Mouse (Mus musculus) lung, postnatal 36 days (tissue): ENCODE data around the gene Fan1.
A peak's percentile ranks its signal among the peaks of the same experiment; 100 is the strongest.

Experiments used
- DNase-seq: peaks from one replicate; pipeline ENCODE4 v3.0.0; 2022; ENCODE audit warnings: mixed read lengths

Gene Fan1

DNA sequence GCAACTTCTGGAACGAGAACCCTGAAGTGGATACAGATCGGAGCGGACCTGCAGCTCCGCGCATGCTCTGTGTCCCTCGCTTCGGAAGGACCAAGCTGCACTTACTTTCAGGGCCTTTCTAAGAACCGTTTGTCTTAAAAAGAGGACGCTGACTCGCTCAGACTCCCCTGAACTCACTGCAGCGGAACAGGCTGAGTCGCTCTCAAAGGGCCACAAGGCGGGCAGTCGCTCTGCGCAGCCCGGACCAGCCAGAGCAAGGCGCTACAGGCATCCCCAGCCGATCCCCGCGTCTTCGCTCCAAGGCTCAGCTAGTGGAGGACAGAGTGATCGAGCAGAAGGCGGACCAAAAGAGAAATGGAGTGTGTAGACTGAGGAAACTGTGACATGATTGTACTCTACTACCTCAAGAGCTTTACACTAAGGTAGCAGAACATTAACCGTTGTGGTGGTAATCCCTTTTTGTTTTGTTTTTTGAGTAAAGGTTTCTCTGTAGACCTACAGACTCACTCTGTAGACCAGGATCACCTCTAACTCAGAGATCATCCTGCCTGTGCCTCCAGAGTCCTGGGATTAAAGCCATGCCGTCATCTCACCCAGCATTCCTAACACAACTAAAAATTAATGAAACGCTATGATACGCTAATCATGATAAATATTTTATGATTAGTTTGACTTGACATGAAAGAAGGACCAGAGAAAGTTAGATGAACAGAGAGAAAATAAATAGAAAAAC is at the start of gene Fan1:
TSS of gene Fan1 (minus strand) at position 266 of the 733 bp plus-strand sequence.
- peak; percentile 90 for DNase-seq

DNA sequence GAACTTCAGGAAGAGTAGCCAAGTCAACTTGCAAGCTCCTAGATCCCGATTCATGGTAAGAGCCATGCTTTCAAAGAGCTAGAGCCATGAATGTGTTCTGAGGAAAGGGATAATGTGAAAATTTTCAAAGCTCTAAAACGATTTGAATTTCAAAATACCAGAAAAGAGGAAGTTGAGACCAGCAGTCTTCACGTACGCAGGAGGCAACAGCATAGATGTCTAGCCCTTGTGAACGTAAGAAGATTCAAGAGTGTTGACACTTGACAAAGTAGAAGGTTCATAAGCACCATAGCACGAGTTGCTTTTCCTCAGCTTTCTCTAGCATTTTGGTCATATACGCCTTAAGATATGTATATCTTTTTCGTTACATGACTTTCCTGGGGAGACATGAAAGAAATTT is 30.1 kb upstream of the Fan1 start:
- DNase-seq, result no peak

DNA sequence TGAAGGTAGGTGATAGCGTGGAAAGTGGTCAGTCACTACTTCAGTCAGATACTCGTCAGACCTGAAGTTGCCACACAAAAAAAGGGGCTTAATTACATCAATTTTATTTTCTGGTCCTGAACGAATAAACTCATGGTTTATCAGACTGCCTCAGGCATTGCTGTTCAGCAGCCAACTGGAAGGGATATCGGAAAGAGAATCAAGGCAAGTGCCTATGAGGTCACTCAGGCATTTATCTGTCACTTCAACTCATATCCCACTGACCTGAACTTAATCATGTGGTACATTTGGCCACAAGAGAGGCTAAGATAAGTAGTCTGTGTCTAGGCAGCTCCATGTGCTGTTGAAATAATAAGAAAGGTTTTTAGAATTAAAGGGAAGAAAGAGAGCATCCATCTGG is 28.6 kb upstream of the Fan1 start:
- no peak for DNase-seq

DNA sequence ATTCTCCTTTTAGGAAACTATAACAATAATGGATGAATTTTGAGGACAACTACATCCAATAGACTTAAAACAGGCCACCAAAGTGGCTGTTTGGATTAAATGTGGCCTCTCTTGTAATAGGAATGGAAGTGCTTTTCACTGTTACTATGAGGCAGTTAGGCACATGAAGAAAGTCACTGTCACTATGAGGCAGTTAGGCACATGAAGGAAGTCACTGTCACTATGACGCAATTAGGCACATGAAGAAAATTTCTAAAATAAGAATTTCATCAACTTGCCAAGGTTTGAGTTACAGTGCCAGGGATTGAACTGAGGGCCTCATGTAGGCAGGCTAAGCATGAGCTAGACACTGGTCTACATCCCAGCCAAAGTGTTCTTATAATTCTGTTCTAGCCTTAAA is 26.8 kb upstream of the Fan1 start:
- DNase-seq, result peak; percentile 4

DNA sequence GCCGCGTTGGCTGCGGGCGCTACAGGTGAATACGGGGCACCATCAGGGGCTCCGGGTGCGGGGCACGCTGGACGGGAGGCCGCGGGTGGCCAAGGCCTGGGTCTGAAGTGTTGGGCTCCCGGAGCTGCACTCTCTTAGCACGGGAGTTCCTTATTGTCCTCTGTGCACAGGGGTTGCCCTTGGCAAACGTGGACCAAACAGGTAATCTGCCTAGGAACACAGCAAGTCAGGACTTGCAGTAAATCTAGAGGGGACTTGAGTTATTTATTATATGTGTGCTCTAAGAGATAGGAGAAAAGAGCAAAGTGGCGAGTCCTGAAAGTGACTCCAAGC is 18.9 kb upstream of the Fan1 start:
- DNase-seq, result no peak

DNA sequence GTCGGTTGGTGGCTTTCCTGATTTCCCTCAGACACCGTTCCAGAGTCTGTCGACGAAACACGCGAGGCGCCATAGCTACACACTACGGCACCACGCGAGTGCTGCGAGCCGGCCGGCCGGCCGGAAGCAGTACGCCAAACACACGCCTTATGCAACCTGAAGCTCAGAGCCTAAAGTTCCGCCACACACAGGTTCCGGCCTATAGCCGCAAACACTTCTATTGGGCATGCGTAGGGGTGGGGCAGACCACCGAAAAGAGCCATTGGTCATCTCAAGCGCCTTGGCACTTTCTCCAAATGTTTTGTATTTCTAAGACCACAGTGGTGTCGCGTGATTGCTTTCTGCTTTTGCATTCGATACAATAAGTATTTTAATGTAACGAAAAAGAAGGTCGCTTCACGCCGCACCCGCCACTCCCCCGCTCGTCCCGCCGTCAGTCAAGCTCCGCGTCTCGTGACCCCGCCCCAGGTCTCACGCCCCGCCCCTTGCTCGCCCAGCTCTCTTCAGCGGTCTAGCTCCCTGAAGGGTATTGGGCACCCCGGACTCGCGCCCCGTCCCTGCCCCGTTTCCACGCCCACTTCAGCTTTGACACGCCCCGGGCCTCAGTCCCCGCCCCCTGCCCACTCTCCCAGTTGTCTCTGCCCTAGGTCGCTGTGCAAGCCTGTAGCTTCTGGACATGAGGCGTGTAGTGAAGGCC is 18.4 kb upstream of the Fan1 start, which contains the start of the genes Mphosph10 and Mcee:
TSS of gene Mphosph10 (minus strand) at position 147 of the 697 bp plus-strand sequence.
TSS of gene Mcee (plus strand) at position 486 of the 697 bp plus-strand sequence.
- peak; percentile 98 for DNase-seq

DNA sequence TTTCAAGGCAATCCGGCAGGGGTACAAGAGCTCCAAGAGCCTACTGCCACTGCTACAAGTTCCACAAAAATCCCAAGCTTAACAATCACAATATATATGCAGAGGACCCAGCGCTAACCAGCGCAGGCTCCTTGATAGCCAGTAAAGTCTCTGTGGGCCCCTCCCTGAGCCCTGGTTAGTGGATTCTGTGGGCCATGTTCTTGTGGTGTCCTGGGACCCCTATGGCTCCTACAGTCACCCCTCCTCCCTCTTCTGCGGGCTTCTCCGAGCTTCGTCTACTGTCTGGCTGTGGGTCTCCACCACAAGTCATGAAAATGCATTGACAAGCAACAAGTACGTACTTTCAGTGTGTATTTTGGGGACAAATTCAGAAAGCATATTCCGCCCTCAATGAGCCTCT is 17.6 kb upstream of the Fan1 start:
- no peak for DNase-seq

DNA sequence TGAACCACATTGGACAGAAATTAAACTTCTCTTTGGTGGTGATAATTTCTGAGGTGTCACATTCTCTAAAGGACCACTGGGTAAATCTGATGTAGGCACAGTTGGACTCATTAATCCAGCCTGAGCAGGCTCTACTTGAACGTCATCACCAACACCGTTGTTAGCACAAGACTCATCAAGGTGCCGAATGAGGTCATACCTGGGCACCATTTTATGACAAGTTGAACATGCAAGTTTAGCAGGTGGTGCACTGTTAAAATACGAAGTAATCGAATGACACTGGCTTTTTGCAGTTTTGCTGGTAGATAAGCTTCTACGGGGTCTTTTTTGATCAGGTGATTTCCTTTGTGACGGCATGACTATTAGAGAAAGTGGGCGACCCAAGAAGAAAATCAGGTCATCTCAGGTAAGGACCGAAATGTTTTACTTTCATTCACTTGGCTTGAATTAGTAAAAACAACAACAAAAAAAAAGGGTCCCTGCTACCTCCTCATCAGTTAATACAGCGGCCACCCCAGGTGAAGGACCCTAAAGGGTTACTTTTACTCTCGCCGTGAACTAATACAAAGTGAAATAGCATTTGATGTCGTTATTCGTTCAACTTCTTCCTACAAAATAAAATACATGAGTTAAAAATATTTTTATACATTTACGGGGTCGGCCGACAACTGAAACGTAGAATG is 607 bp downstream of the Fan1 start:
- DNase-seq, result no peak

DNA sequence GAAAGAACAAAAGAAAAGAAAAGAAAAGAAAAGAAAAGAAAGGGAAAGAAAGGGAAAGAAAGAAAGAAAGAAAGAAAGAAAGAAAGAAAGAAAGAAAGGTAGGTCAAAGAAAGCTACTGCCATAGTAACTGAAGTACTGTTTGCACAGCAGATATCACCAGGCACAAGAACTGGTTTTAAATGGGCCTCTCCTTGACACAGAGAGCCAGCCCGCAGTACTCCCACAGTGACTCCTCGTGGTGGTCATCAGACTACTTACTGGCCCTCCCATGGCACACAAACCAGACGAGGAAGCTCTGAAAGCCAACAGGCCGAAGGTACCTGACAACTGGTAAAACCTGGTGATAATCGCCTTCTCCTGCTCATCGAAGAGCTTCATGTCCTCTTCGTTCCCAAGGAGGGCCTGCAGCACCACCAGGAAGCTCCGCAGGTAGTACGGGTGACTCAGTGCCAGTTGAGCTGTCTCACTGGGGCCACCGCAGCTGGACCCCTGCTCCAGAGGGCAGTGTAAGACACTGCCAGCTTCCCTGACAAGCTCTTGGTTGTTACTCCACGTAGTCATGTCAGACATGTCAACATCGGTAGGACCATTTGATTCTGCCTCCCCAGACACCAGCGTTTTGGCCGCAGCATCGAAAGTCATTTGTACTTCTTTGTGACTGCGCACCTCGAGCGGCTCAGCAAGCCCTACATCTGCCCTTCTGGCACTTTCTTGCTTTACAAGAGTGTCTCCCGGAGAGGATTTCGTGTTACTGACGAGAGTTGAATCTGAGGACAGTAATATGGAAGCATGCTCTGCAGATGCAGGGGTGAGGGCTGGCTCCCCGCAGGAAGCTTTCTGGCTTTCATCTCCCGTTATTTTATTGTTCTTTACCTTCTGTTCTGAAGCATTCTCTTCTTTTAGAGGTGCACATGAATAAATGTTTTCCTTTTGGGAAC is 1.7 kb downstream of the Fan1 start:
- no peak for DNase-seq

DNA sequence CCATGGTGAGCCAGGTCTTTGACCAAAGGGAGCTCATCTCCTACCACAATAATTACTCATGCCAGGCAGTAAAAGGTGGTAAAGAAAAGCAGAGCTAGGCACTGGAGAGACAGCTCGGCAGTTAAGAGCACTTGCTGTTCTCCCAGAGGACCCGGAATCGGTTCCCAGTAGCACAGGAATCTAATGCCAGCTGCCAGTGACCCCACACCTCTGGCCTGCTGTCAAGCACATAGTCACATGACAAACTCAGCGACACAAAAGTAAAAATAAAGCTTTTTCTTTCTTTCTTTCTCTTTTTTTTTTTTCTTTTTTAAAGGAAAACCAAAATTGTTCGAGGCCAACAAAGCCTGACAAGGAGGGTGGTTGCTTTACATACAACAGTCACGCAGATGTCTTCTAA is 4.1 kb downstream of the Fan1 start:
- DNase-seq, result no peak

DNA sequence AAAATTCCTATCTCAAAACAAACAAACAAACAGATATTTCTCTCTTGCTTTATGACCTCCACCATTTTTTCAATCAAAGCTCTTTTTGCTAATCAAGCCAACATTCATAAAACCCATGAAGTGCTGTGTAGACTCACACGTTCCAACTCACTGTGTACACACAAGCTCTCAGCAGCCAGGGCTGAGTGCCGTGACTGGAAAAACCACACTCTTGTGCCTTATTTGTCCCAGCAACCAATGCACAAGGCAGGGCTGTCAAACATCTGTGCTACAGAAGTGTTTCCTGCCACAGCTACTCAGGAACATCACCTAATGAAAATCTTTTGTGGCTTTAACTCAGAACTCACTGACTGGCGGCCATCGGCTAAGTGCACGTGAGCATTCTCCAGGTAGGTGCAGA is 8.0 kb downstream of the Fan1 start:
- DNase-seq, result peak; percentile 68

DNA sequence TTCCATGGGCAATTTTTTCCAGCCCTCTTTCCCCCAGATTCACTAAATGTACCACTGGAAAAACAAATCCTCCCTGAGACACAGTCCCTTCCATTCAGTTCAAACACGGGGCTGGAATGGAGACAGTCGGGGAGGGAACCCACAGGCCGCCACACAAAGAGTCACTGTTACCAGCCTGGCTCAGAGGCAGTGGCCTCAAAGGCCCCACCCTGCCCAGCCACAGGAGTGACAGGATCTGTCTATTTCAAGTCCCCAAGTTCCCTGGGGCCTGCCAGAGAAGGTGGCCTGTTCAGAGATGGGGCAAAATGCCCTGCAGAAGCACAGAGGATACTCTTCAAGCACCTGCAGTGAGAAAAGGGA is 13.3 kb downstream of the Fan1 start:
- DNase-seq, result no peak

DNA sequence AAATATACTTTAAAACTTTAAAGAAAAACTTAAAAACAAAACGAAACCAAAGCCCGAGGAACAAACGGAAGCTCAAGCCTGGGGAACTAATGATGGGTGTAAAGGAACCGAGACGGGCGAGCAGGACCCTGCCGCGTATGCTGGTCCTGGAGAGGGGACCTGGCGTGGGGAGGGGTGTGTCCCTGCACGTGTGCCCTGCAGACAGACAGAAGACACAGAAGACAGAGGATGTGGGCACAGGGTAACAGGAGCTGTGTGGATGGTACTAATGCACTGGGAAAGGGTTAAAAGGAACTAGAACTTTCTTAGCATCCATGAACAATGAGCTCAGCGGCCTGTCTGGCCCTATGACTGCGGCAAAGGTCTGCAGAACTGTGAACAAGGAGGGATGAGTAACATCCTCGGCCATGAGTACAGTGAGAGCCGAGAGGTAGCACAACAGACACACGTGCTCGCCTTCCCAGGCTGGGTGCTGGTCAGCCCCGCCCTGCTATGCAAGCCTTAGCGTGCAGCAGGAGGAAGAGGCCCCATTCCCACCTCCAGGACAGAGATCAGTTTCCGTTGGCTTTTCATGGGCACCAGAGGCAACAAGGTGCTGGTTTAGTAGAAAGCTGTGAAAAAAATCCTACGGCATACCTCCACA is 13.8 kb downstream of the Fan1 start:
- no peak for DNase-seq

DNA sequence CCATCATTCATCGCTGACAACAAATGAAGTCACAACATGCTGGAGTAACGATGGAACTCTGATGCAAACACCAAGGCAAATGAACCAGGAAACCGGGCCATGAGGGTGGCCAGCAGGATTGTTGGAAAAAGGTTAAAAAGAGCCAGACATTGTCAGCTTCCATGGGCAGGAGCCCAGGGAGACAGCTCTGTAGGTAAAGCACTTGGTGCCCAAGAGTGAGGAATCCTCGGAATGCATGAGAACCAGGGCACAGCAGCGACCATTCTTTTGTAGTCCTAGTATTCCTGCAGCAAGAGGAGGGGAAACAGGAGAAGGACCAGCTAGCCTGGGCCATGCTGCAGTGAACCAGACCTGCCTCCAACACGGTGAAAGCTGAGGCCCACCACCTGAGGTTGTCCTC is 15.2 kb downstream of the Fan1 start:
- DNase-seq, result no peak

DNA sequence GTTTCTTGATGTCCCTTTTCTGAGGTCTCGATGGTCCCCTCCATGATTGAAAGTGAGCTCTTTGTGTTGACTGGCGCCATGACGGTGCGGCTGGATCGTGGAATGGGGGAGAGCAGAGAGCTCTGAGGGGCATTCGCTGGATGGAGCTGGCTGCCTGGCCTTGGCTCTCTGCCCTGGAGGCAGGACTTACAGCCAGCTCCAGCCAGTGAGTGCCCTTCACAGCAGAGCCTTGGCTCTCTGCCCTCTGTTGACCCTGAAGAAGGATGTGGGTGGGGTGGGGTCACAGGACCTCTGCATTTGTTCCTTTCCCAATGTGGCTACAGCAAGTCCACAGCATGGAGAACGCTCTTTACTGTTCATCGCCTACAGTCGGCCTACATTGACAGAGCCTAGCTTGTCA is 16.5 kb downstream of the Fan1 start:
- peak; percentile 95 for DNase-seq

DNA sequence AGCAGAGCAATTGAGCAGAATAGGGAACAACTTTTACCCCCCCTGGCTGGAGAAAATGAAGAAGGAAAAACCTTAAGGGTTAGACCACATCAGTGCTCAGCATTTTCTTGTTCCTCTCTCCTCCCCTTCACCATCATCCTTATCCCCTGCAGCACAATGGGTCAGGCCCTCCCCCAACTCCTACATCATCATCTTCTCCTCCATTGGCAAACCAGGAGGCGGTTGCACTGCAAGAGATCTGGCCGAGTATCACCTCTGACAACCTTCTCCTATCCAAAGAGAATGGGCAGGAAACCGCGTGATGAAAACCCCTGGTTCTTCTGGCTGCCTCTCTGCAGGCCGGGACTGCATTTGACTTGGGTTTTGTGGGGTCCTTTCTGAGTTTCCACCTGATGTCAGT is 17.2 kb downstream of the Fan1 start:
- no peak for DNase-seq

DNA sequence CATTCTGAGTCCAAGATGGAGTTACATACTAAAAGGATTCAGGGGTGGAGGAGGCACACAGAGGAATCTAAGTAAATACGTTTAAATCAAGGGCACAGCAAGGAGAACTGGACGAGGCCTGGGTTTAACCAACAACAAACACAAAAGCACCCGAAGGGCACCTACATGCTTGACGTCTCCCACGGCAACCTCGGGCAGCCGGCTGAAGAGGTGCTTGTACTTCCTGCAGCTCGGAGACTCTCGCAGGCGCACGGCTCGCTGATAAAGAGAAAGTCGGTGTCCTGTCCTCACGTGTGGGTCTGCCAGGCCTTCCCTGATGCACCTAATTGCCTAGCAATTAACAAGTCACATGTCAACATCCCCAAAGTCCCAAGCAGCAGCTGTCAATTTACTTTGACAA is 19.7 kb downstream of the Fan1 start:
- DNase-seq, result peak; percentile 54

DNA sequence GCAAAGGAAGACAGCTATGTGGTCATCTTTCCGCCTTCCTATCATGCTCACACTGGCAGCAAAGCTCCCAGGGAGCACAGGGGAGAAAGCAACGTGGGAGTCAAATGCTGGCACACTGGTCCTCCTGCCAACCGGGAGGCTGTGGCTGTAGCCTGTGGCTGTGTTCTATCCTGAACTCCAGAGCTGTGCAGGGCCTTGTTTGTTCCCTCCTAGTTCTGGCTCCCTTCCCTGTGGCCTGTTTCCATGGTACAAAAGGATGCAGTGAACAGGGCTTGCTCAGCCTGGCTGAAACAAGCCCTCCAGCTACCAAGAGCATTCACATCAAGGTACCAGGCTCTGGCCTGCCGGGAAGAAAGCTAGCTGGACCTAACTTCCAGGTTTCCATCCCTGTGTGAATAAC is 22.8 kb downstream of the Fan1 start:
- no peak for DNase-seq

DNA sequence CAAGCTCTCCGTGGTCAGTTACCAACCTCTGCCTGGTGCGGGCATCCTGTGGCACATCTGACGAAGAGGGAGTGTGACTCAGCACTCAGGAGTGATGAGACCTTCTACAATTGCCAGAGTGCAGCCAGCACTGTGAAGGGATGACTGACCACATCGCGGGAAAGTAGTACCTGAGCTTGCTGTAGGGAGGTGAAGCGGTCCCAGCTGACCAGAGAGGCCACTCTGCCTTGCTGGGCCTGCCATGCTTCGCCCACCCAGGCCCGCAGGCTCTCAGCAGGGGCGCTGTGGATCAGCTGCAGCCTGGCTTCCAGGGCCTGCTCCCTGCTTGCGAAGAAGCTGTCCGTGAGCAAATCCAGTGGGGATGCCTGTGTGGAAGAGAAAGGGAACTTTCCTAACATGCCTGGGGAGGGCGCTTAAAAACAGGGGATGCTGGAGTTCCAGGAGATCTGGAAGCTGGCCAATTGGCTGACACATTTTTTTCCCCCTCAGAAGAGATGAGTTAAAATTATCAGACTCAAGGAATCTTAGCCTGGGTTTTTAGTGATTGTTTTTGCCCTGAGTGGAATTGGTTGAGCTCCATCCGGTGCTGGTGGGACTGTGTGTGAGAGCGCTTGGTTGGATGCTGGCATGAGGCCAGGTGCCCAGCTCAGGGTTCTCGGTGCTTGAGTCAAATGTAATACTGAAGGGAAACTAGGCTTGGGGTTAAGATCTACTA is 24.6 kb downstream of the Fan1 start:
- no peak for DNase-seq

DNA sequence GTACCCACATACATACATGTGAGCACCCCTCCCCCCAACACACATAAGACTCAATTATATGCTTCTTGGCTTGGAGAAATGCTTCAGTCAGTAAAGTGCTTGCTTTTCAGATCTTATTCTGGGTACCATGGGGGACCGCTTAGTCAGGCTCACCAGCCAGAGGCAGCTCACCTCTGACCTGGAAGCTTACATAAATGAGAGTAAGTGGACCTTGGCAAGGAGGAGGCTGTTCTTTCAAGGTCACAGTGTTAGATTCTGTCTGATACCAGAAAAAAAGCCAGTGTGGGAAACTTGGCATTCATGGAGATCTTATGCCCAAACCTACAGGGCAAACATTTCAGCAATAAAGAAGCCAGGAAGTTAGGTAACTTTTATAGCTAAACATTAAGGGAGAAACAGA is 26.1 kb downstream of the Fan1 start:
- DNase-seq, result no peak

DNA sequence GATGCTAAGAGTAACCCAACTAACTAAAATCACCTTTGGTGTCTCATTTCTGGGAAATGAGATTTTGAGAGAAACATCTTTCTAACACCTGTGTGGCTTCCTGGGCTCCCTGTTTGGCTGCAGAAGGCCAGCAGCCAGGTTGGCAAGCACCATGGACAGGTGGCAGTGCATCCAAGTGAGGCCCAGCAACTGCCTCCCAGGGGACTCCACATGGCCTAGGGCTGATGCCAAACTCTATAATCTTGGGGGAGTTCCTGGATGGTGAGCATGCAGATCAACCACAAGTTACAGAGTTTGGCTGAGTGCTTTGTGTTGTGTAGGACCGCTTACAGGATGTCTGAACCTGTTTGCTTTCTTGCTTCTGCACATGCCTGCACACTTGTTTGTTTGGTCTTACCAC is 41.2 kb downstream of the Fan1 start:
- DNase-seq, result no peak

DNA sequence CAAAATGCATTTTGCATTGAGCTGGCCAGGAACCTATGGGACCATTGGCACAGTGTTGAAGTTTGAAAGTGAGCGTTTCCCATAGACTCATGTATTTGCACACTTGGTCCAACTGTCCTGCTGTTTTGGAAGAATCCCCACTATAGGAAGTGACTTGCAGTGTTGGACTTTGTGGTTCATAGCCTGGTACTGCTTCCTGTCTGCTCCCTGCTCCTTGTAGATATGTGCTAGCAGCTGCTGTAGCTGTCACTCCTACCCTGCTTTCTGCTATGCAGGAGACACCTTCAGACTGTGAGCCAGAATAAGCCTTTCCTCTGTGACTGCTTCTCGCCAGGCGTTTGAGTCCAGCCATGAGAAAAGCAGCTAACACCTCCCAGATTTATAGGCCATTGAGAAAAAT is 42.6 kb downstream of the Fan1 start:
- no peak for DNase-seq
